Mouse (Mus musculus): ENCODE results near the gene Dnajc17. TPM values are rescaled to one million over a fixed set of nuclear protein-coding genes. Genes with fewer than 3 reads are reported as not detected.

Gene Dnajc17
- polyA plus RNA-seq, 1 experiment from 2014 or later, result 22.3 TPM

DNA sequence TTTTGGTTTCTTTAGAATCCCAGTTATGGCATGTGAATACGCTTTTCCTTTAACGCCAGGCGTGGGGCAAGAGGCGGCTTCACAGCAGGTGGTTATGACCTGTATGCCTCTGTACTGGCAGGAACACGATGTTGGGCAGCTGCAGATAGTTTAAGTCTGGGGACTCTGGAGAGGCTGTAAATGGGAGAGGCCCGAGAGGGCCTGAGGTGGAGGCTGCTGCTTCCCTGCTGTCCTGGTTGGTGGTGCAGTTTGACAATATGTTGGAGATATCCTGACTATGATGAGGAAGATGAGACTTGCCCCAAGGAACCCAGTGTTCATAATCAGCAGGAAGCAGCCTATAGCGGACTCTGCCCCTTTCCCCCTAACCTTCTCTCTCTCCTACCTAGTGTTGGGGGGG, 25.7 kb downstream of the Dnajc17 start:
- ATAC-seq (ENCODE audit: low read depth), result no peak
- peaks cover 14% of the 10 kb centered on the region for H3K36me3 ChIP-seq (ENCODE audit: control insufficient read depth, insufficient read depth, low read length)

DNA sequence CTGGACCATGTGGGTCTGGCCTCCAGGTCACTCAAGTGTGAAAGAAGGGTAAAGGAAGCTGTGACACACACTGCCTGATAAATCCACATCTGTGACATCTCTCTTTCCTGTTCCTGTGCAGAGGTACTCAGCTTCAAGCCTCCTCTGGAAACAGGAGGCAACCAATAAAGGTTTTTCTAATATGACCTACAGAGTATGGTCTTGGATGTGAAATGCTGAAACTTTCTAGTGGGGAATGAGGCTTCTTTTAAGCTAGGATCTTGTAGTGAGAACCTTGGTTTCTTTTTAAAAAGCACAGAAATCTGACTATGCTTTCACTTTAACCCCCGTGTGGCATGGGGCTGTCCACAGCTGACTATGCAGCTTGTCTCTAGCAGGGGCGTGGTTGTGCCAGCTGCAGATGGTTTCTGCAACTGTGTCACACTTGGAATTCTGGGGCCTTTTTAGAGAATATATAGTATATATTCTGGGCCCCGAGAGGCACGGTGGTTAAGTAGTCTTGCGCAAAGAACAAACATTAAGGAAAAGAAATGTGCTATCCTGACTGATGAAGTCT, 31.1 kb downstream of the Dnajc17 start:
- no peak overlapping the region for H3K9ac ChIP-seq (ENCODE audit: low read length)
- H3K4me3 ChIP-seq (ENCODE audit: low read length), result no peak overlapping the region
- H3K36me3 ChIP-seq (ENCODE audit: control insufficient read depth, insufficient read depth, low read length), result peaks cover 9% of the 10 kb centered on the region; the same call in 1 of the 2 replicates
- H3K9me3 ChIP-seq (ENCODE audit: control insufficient read depth, low read length), result no peaks in the 10 kb centered on the region
- ATAC-seq (ENCODE audit: low read depth), result no peak
- no peak overlapping the region for H3K27ac ChIP-seq (ENCODE audit: low read length)
- H3K4me2 ChIP-seq (ENCODE audit: low read depth, low read length), result no peak overlapping the region
- peaks cover 10% of the 10 kb centered on the region for H3K4me1 ChIP-seq (replicated peaks; ENCODE audit: control insufficient read depth, insufficient read depth, low read length)
- 77% methylated on average over 5 of the region's 5 CpGs for WGBS
- H3K27me3 ChIP-seq (ENCODE audit: control insufficient read depth, insufficient read depth, low read depth, low read length), result no peaks in the 10 kb centered on the region

More for the DNA sequence above, 25.7 kb downstream of the Dnajc17 start:
- Histone ChIP-seq H3K27ac (ENCODE audit: low read length) (no peak overlapping the region), H3K9me3 (ENCODE audit: control insufficient read depth, low read length) (no peaks in the 10 kb centered on the region), H3K4me2 (ENCODE audit: low read depth, low read length) (no peak overlapping the region), H3K4me3 (ENCODE audit: low read length) (no peak overlapping the region), H3K27me3 (ENCODE audit: control insufficient read depth, insufficient read depth, low read depth, low read length) (no peaks in the 10 kb centered on the region), H3K4me1 (replicated peaks; ENCODE audit: control insufficient read depth, insufficient read depth, low read length) (no peaks in the 10 kb centered on the region), H3K9ac (ENCODE audit: low read length) (no peak overlapping the region)
- 87% methylated on average over 7 of the region's 7 CpGs for WGBS

DNA sequence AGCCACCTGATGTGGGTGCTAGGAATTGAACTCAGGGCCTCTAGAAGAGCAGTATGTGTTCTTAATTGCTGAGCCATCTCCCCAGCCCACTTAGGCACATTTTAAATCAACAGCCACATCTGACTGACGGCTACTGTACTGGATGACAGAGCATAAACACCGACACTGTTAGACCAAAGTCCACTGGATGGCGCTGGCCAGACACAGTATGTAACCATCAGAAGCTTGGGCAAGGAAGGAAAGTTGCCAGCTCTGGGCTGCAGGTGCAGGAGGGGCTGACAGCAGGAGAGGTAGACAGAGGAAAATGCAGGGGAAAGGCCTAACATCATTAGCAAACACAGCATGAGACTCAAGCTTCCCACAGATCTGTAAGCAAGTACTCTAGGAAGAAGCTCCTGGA, 31.8 kb downstream of the Dnajc17 start:
- no peak for ATAC-seq (ENCODE audit: low read depth)
- 53% methylated on average over 3 of the region's 3 CpGs for WGBS
- no peak overlapping the region for H3K4me2 ChIP-seq (ENCODE audit: low read depth, low read length)

DNA sequence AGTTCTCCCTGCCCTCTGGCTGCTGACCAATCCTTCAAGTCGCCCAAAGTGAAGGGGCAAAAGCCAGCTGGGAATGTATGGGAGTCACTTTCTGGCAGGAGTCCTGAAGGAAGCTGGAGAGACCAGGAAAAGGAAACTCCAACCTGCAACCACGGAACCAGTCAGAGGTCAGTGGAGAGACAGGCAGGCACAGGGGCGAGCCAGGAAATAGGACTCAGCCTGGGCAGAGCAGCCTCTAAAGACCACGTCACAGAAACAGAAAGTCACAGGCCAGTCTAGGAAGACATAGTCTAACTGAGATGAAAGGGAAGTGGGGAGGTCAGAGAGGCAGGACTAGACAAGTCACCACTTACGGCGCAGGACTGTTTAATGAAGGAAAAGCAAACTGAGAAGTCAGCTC, 33.0 kb downstream of the Dnajc17 start:
- no peaks in the 10 kb centered on the region for H3K9me3 ChIP-seq (ENCODE audit: control insufficient read depth, low read length)
- no peak for ATAC-seq (ENCODE audit: low read depth)
- H3K9ac ChIP-seq (ENCODE audit: low read length), result no peak overlapping the region
- no peak overlapping the region; the same call in 1 of the 2 replicates for H3K27ac ChIP-seq (ENCODE audit: low read length)
- no peak overlapping the region for H3K4me3 ChIP-seq (ENCODE audit: low read length)
- peaks cover 9% of the 10 kb centered on the region; the same call in 1 of the 2 replicates for H3K36me3 ChIP-seq (ENCODE audit: control insufficient read depth, insufficient read depth, low read length)
- 43% methylated on average over 6 of the region's 6 CpGs for WGBS
- no peak overlapping the region for H3K4me2 ChIP-seq (ENCODE audit: low read depth, low read length)
- peaks cover 11% of the 10 kb centered on the region for H3K4me1 ChIP-seq (replicated peaks; ENCODE audit: control insufficient read depth, insufficient read depth, low read length)
- H3K27me3 ChIP-seq (ENCODE audit: control insufficient read depth, insufficient read depth, low read depth, low read length), result no peaks in the 10 kb centered on the region

More for the DNA sequence above, 31.8 kb downstream of the Dnajc17 start:
- Histone ChIP-seq H3K4me1 (replicated peaks; ENCODE audit: control insufficient read depth, insufficient read depth, low read length) (peaks cover 11% of the 10 kb centered on the region), H3K4me3 (ENCODE audit: low read length) (no peak overlapping the region), H3K27ac (ENCODE audit: low read length) (no peak overlapping the region), H3K9me3 (ENCODE audit: control insufficient read depth, low read length) (no peaks in the 10 kb centered on the region), H3K27me3 (ENCODE audit: control insufficient read depth, insufficient read depth, low read depth, low read length) (no peaks in the 10 kb centered on the region), H3K9ac (ENCODE audit: low read length) (no peak overlapping the region), H3K36me3 (ENCODE audit: control insufficient read depth, insufficient read depth, low read length) (peaks cover 9% of the 10 kb centered on the region; the same call in 1 of the 2 replicates)

DNA sequence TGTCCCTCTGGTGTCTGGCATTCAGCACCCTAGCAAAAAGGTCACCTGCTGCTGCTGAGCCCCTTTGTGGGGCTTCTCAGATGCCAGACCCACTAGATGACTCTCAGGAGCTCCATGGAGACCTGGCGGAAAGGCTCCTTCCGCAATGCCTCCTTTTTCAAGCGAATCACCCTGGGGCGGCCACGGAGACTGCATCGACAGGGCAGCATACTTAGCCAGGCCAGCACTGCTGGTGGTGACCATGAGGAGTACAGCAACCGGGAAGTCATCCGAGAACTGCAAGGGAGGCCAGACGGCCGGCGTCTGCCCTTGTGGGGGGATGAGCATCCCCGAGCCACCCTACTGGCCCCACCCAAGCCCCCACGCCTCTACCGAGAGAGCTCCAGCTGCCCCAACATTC, 33.7 kb downstream of the Dnajc17 start:
- WGBS, result 64% methylated on average over 14 of the region's 14 CpGs
- ATAC-seq (ENCODE audit: low read depth), result no peak
- no peak overlapping the region for H3K4me2 ChIP-seq (ENCODE audit: low read depth, low read length)
- no peak overlapping the region for H3K9ac ChIP-seq (ENCODE audit: low read length)
- no peak overlapping the region for H3K4me3 ChIP-seq (ENCODE audit: low read length)
- peaks cover 5% of the 10 kb centered on the region; the same call in 1 of the 2 replicates for H3K36me3 ChIP-seq (ENCODE audit: control insufficient read depth, insufficient read depth, low read length)
- peaks cover 11% of the 10 kb centered on the region for H3K4me1 ChIP-seq (replicated peaks; ENCODE audit: control insufficient read depth, insufficient read depth, low read length)
- H3K9me3 ChIP-seq (ENCODE audit: control insufficient read depth, low read length), result no peaks in the 10 kb centered on the region
- H3K27me3 ChIP-seq (ENCODE audit: control insufficient read depth, insufficient read depth, low read depth, low read length), result no peaks in the 10 kb centered on the region
- no peak overlapping the region for H3K27ac ChIP-seq (ENCODE audit: low read length)

DNA sequence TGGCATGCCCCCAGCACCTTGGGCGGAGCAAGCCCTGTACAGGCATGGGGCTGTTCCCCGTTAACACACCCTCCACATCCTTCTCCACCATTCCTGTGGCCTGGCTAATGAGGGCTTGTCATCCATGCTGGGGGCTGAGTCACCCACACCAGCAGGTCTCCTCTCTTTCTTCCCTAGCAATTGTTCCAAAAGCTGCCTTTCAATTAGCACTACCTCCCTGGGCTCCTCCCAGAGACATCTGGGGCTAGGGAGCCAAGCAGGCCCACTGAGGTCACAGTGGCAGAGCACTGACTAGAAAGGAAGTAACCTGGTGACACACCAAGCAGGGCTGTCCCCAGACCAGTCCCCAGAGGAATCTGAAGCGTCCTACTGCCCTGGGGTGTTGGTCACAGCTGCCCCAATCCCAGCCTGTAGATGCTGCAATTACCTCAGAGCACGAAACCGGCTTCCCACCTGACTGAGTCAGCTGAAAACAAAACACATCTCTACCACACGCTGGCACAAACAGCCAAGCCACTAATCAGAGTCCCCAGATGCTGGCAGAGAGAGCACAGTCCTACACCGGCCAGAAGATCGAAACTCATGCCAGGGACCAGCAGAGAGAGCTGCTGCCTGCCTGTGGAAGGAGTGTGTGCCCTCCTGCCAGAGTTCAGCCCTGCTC, 34.5 kb downstream of the Dnajc17 start, which contains the start of gene Gm14137:
Gm14137 (plus strand) TSS at position 519 of the 661 bp plus-strand sequence.
- no peaks in the 10 kb centered on the region for H3K27me3 ChIP-seq (ENCODE audit: control insufficient read depth, insufficient read depth, low read depth, low read length)
- no peaks in the 10 kb centered on the region for H3K9me3 ChIP-seq (ENCODE audit: control insufficient read depth, low read length)
- H3K9ac ChIP-seq (ENCODE audit: low read length), result no peak within 1 kb of the TSS
- no peak for ATAC-seq (ENCODE audit: low read depth)
- H3K4me1 ChIP-seq (replicated peaks; ENCODE audit: control insufficient read depth, insufficient read depth, low read length), result peaks cover 11% of the 10 kb centered on the region
- no peak within 1 kb of the TSS; the same call in 1 of the 2 replicates for H3K27ac ChIP-seq (ENCODE audit: low read length)
- H3K4me3 ChIP-seq (ENCODE audit: low read length), result no peak within 1 kb of the TSS
- WGBS, result 63% methylated on average over 8 of the region's 8 CpGs
- no peak within 1 kb of the TSS for H3K4me2 ChIP-seq (ENCODE audit: low read depth, low read length)
- no peaks in the 10 kb centered on the region; the same call in 1 of the 2 replicates for H3K36me3 ChIP-seq (ENCODE audit: control insufficient read depth, insufficient read depth, low read length)

DNA sequence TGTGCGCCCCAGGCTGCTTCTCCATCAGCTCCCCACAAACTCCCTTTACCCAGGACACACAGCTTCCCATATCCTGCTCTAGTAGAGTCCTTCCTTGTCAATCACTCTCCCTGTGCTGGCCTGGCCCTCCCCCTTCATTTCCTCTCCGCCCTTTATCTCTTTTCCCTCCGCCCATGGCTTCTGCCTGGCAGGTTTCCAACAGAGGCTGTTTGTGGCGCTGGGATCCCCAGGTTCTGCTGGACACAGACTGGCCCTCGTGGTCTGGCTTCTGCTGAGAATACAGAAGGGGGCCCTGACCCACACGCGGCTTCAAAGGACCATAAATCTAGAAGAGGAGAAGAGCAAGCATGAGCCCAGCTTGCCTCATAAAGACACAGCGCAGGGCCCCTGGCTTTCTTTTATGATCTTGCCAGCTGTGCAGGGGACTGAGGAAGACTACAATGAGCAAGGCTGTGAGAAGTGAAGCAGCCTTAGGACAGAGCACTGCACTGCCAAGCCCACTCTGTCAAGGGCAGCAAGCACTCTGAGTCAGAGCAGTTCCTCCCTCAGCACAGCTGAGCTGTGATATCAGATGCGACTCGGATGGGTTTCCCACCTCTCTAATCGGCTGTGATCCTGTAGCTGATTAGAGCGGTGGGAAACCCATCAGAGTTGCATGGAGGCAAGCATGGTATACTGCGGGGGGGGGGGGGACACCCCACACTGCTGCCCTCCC, 35.6 kb downstream of the Dnajc17 start:
- H3K9me3 ChIP-seq (ENCODE audit: control insufficient read depth, low read length), result no peaks in the 10 kb centered on the region
- H3K27me3 ChIP-seq (ENCODE audit: control insufficient read depth, insufficient read depth, low read depth, low read length), result no peaks in the 10 kb centered on the region; the same call in 1 of the 2 replicates
- no peaks in the 10 kb centered on the region; the same call in 1 of the 2 replicates for H3K36me3 ChIP-seq (ENCODE audit: control insufficient read depth, insufficient read depth, low read length)
- H3K4me3 ChIP-seq (ENCODE audit: low read length), result 0 out of 2 replicates have a peak overlapping the region, but pooled peaks have one; percentile 16
- peak overlapping the region; percentile 35 for H3K4me2 ChIP-seq (ENCODE audit: low read depth, low read length)
- peak overlapping the region; percentile 45 for H3K9ac ChIP-seq (ENCODE audit: low read length)
- H3K27ac ChIP-seq (ENCODE audit: low read length), result peak overlapping the region; percentile 63
- H3K4me1 ChIP-seq (replicated peaks; ENCODE audit: control insufficient read depth, insufficient read depth, low read length), result peaks cover 11% of the 10 kb centered on the region
- ATAC-seq (ENCODE audit: low read depth), result peak; percentile 82
- 17% methylated on average over 13 of the region's 13 CpGs for WGBS

DNA sequence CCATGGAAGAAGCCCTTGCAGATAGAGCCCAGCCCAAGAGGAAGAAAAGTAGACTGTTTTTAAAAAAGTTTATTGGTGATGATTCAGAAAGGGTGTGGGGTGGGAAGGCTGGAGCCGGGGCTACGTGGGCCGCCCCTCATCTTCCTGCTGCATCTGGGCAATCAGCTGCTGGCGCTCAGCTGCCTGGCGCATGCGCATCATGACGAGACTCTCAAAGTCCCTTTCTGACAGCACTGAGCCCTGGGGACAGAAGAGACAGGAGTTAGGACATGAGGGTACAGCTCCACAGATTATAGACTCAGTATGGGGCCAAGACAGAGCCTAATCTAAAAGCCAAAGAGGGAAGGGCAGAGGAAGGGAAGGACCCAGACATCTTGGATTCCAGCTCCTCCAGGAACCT, 36.1 kb downstream of the Dnajc17 start:
- peaks cover 15% of the 10 kb centered on the region for H3K4me1 ChIP-seq (replicated peaks; ENCODE audit: control insufficient read depth, insufficient read depth, low read length)
- peak overlapping the region; percentile 45; the same call in 1 of the 2 replicates for H3K9ac ChIP-seq (ENCODE audit: low read length)
- 87% methylated on average over 7 of the region's 7 CpGs for WGBS
- no peak for ATAC-seq (ENCODE audit: low read depth)
- H3K4me2 ChIP-seq (ENCODE audit: low read depth, low read length), result no peak overlapping the region
- H3K4me3 ChIP-seq (ENCODE audit: low read length), result no peak overlapping the region
- H3K27me3 ChIP-seq (ENCODE audit: control insufficient read depth, insufficient read depth, low read depth, low read length), result peaks cover 3% of the 10 kb centered on the region; the same call in 1 of the 2 replicates
- H3K9me3 ChIP-seq (ENCODE audit: control insufficient read depth, low read length), result no peaks in the 10 kb centered on the region
- no peak overlapping the region for H3K27ac ChIP-seq (ENCODE audit: low read length)
- no peaks in the 10 kb centered on the region; the same call in 1 of the 2 replicates for H3K36me3 ChIP-seq (ENCODE audit: control insufficient read depth, insufficient read depth, low read length)

DNA sequence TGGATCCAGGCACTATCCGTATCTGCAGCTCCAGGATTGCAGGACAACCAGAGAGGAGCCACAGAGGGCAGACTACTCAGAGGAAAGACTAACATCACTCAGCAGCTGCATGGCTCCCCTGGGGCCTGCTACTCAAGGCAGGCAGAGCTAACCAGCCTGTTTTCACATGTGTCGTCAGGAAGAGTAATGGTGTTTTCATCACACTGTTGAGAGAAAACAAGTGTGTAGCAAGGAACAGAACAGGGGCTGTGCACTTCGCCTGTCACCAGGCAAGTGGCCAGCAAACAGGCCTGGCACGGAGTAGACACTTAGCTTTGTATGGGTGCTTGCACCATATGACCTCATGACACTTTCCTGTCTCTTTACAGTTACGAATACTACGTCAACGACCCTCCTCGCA, 37.0 kb downstream of the Dnajc17 start:
- no peak overlapping the region for H3K27ac ChIP-seq (ENCODE audit: low read length)
- no peak for ATAC-seq (ENCODE audit: low read depth)

More for the DNA sequence above, 37.0 kb downstream of the Dnajc17 start:
- Histone ChIP-seq H3K4me2 (ENCODE audit: low read depth, low read length) (no peak overlapping the region), H3K27me3 (ENCODE audit: control insufficient read depth, insufficient read depth, low read depth, low read length) (peaks cover 3% of the 10 kb centered on the region; the same call in 1 of the 2 replicates), H3K4me1 (replicated peaks; ENCODE audit: control insufficient read depth, insufficient read depth, low read length) (peaks cover 23% of the 10 kb centered on the region), H3K36me3 (ENCODE audit: control insufficient read depth, insufficient read depth, low read length) (no peaks in the 10 kb centered on the region; the same call in 1 of the 2 replicates), H3K4me3 (ENCODE audit: low read length) (no peak overlapping the region), H3K9ac (ENCODE audit: low read length) (no peak overlapping the region), H3K9me3 (ENCODE audit: control insufficient read depth, low read length) (no peaks in the 10 kb centered on the region)
- WGBS, result 50% methylated on average over 8 of the region's 8 CpGs

Measured in lung, embryonic 16.5 days (tissue).